Mouse (Mus musculus) small intestine, adult 2 months (tissue): ENCODE measurements around the gene Lrrc58.

Source experiments
- CTCF ChIP-seq: fragments of 200-500 bp; IDR thresholded peaks from 2 replicates; pipeline ENCODE4 v1.5.1; 2012; ENCODE audit warnings: low read depth, mild to moderate bottlenecking, control low read depth, inconsistent platforms, low read length, moderate library complexity, mixed read lengths; ENCODE audit not compliant: insufficient replicate concordance, insufficient read length; ENCODE audit errors: extremely low read depth
- POLR2A ChIP-seq: fragments of 200-500 bp; IDR thresholded peaks from 2 replicates; pipeline ENCODE4 v1.6.1; 2012; ENCODE audit warnings: low read depth, mild to moderate bottlenecking, control low read depth, inconsistent platforms, low read length, moderate library complexity

DNA sequence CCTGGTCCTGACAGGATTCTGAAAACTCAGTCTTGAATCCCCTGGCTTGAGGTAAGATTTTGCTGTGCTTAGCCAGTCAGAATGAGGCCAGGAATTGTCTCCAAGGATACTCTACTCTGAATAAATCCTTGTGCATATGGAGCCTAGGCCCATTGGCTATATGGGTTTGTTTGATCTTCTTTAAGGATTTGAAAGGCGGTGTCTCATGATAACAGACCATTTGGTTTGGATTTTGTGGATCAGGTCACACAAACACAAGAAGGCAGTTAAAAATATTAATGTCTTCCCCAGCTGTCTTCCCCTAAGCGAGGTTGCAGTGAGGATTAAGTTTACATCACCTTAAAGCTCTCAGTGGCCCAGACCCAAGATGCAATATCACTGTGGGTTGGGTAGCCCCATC, 25.8 kb upstream of the Lrrc58 start:
- no peak for TF ChIP-seq POLR2A
- no peak for TF ChIP-seq CTCF
